22 mouse cellular contexts compared by ENCODE assay signal in genomic region chr7:46851026-46851425, GRCm38 (mm10). TPM values are rescaled to one million over a fixed set of nuclear protein-coding genes. Genes with fewer than 3 reads are reported as not detected.
A peak's percentile ranks its signal among the peaks of the same experiment; 100 is the strongest.
DNase-seq lines count a peak whose midpoint lies in the region; ATAC-seq and TF ChIP-seq lines count a peak whose summit lies in the region.
"Had no signal": no experiment of that assay in that cellular context is flagged by ENCODE, and none has a peak within 500 bp of the region (broad histone marks: within the 10 kb centered on the region; RNA-seq: fewer than 3 reads in every experiment).

No protein-coding gene starts in this region.

- 40% methylated on average over 7 of the region's 7 CpGs for WGBS in hindbrain, postnatal 0 days
- 44% methylated on average over 7 of the region's 7 CpGs for WGBS in hindbrain, embryonic 16.5 days
- WGBS in lung, embryonic 14.5 days: 77% methylated on average over 7 of the region's 7 CpGs

- TF ChIP-seq EP300 in MEL (IDR thresholded peaks at IDR 0.05; ENCODE audit: low read depth in 1 of 2, low read length in 2 of 2): no peak

- no peaks in the 10 kb centered on the region for H3K9me3 ChIP-seq in hindbrain, postnatal 0 days (ENCODE audit: low read length)
- no peaks in the 10 kb centered on the region for H3K9me3 ChIP-seq in hindbrain, embryonic 16.5 days (ENCODE audit: control insufficient read depth, low read length)
- H3K9me3 ChIP-seq in lung, embryonic 14.5 days (ENCODE audit: low read depth, low read length): no peaks in the 10 kb centered on the region
- H3K9me3 ChIP-seq in MEL (replicated peaks; ENCODE audit: insufficient read depth, low read length): no peaks in the 10 kb centered on the region
- H3K9me3 ChIP-seq: heart, embryonic 15.5 days; hindbrain, embryonic 15.5 days; limb, embryonic 10.5 days; liver, embryonic 13.5 days had no signal

- H3K4me1 ChIP-seq in hindbrain, postnatal 0 days (ENCODE audit: insufficient read depth, low read length): peaks cover 7% of the 10 kb centered on the region; the same call in 1 of the 2 replicates
- peaks cover 5% of the 10 kb centered on the region for H3K4me1 ChIP-seq in hindbrain, embryonic 16.5 days (ENCODE audit: control insufficient read depth, insufficient read depth, low read depth, low read length)
- H3K4me1 ChIP-seq in lung, embryonic 14.5 days (ENCODE audit: insufficient read depth): no peaks in the 10 kb centered on the region
- peaks cover 0 to 11% of the 10 kb centered on the region in 2 experiments for H3K4me1 ChIP-seq in MEL (ENCODE audit: control insufficient read depth in 1 of 2, insufficient read depth in 2 of 2, low read length in 2 of 2)

- TF ChIP-seq CTCF in hindbrain, postnatal 0 days (IDR thresholded peaks at IDR 0.05; ENCODE audit: low read depth): peak; percentile 48
- TF ChIP-seq CTCF in lung, embryonic 14.5 days (IDR thresholded peaks at IDR 0.05; ENCODE audit: low read depth): peak; percentile 39; the same call in 1 of the 2 replicates
- peak; percentile 8 to 31 (median 24); a peak in 5 of 6 replicates for TF ChIP-seq CTCF in MEL (IDR thresholded peaks at IDR 0.05 in 2 of 3, conservative IDR thresholded peaks at IDR 0.05 in 1 of 3; ENCODE audit: control insufficient read depth in 1 of 3, insufficient read depth in 1 of 3, low read depth in 2 of 3, low read length in 3 of 3, poor library complexity in 1 of 3, severe bottlenecking in 1 of 3)

- ATAC-seq in hindbrain, postnatal 0 days: no peak
- ATAC-seq in hindbrain, embryonic 16.5 days: no peak
- no peak for ATAC-seq in lung, embryonic 14.5 days (ENCODE audit: insufficient read depth)
- ATAC-seq: forebrain, embryonic 16.5 days; Patski had no signal

- no peak; the same call in 1 of the 2 replicates for TF ChIP-seq RAD21 in MEL (IDR thresholded peaks at IDR 0.05; ENCODE audit: low read depth, low read length)

- peaks cover 26% of the 10 kb centered on the region for H3K79me2 ChIP-seq in MEL (ENCODE audit: control insufficient read depth, insufficient read depth, low read length, poor library complexity)

- TF ChIP-seq POLR2A in MEL (IDR thresholded peaks at IDR 0.05; ENCODE audit: control insufficient read depth in 1 of 2, insufficient read depth in 1 of 2, low read depth in 1 of 2, low read length in 2 of 2, poor library complexity in 1 of 2): no peak

- H3K36me3 ChIP-seq in hindbrain, postnatal 0 days (ENCODE audit: insufficient read depth, low read length): peaks cover 67% of the 10 kb centered on the region
- peaks cover 48% of the 10 kb centered on the region for H3K36me3 ChIP-seq in hindbrain, embryonic 16.5 days (ENCODE audit: control insufficient read depth, insufficient read depth, low read length)
- H3K36me3 ChIP-seq in lung, embryonic 14.5 days (ENCODE audit: insufficient read depth): peaks cover 84% of the 10 kb centered on the region
- H3K36me3 ChIP-seq in MEL (ENCODE audit: control insufficient read depth in 1 of 2, insufficient read depth in 2 of 2, low read length in 2 of 2): peaks cover 17 to 45% of the 10 kb centered on the region in 2 experiments

- no peaks in the 10 kb centered on the region for H3K27me3 ChIP-seq in hindbrain, postnatal 0 days (ENCODE audit: insufficient read depth, low read length)
- no peaks in the 10 kb centered on the region for H3K27me3 ChIP-seq in hindbrain, embryonic 16.5 days (replicated peaks; ENCODE audit: control insufficient read depth, insufficient read depth, low read length)
- H3K27me3 ChIP-seq in lung, embryonic 14.5 days (ENCODE audit: insufficient read depth, low read length): no peaks in the 10 kb centered on the region
- H3K27me3 ChIP-seq in MEL (ENCODE audit: control insufficient read depth in 1 of 2, insufficient read depth in 2 of 2, low read length in 2 of 2): no peaks in the 10 kb centered on the region
- H3K27me3 ChIP-seq: heart, embryonic 15.5 days; hindbrain, embryonic 15.5 days; liver, embryonic 13.5 days; Patski had no signal

- H3K27ac ChIP-seq in hindbrain, postnatal 0 days: no peak overlapping the region
- H3K27ac ChIP-seq in hindbrain, embryonic 16.5 days (ENCODE audit: low read depth, low read length): no peak overlapping the region
- no peak overlapping the region for H3K27ac ChIP-seq in lung, embryonic 14.5 days (ENCODE audit: low read depth)
- no peak overlapping the region for H3K27ac ChIP-seq in MEL (ENCODE audit: control insufficient read depth, low read depth, low read length)
- H3K27ac ChIP-seq: heart, embryonic 15.5 days; hindbrain, embryonic 15.5 days; limb, embryonic 10.5 days; liver, embryonic 13.5 days had no signal

- no peak overlapping the region for H3K4me2 ChIP-seq in hindbrain, postnatal 0 days (ENCODE audit: low read depth, low read length)
- no peak overlapping the region for H3K4me2 ChIP-seq in hindbrain, embryonic 16.5 days (ENCODE audit: low read length)
- no peak overlapping the region for H3K4me2 ChIP-seq in lung, embryonic 14.5 days
- H3K4me2 ChIP-seq: heart, embryonic 15.5 days; hindbrain, embryonic 15.5 days; liver, embryonic 13.5 days had no signal

- peak; percentile 44 for DNase-seq in embryo, embryonic 10 days (ENCODE audit: low spot score)
- DNase-seq in embryo, embryonic 11 days: no peak
- DNase-seq in hindbrain, postnatal 0 days (ENCODE audit: low spot score): peak; percentile 13
- no peak for DNase-seq in lung, embryonic 14.5 days
- DNase-seq in lung, postnatal 36 days: no peak
- no peak for DNase-seq in MEL (ENCODE audit: low read depth, low spot score)
- DNase-seq in T-cell, adult 2 months (ENCODE audit: low spot score): no peak
- DNase-seq: heart, adult 11 months; kidney, adult 8-10 months; liver, embryonic 13.5 days had no signal

- H3K9ac ChIP-seq in hindbrain, postnatal 0 days (replicated peaks; ENCODE audit: low read length): no peak overlapping the region
- no peak overlapping the region for H3K9ac ChIP-seq in hindbrain, embryonic 16.5 days (ENCODE audit: low read depth, low read length)
- no peak overlapping the region for H3K9ac ChIP-seq in lung, embryonic 14.5 days
- H3K9ac ChIP-seq in MEL (ENCODE audit: control insufficient read depth, low read depth, low read length, poor library complexity, severe bottlenecking): no peak overlapping the region
- H3K9ac ChIP-seq: heart, embryonic 15.5 days; hindbrain, embryonic 15.5 days; liver, embryonic 13.5 days had no signal

- no peak overlapping the region for H3K4me3 ChIP-seq in hindbrain, postnatal 0 days (ENCODE audit: low read length)
- no peak overlapping the region for H3K4me3 ChIP-seq in hindbrain, embryonic 16.5 days (ENCODE audit: low read length)
- H3K4me3 ChIP-seq in lung, embryonic 14.5 days (ENCODE audit: low read depth, low read length): no peak overlapping the region
- no peak overlapping the region for H3K4me3 ChIP-seq in MEL (ENCODE audit: control insufficient read depth in 1 of 2, insufficient read depth in 1 of 2, low read depth in 2 of 2, low read length in 2 of 2)
- H3K4me3 ChIP-seq: erythroblast, embryonic 14.5 days; heart, embryonic 15.5 days; hindbrain, embryonic 15.5 days; limb, embryonic 10.5 days; liver, embryonic 13.5 days had no signal

TF ChIP-seq in MEL, 35 proteins besides CTCF, POLR2A, EP300 and RAD21 (continues in another document):
- TF ChIP-seq SMC3 (IDR thresholded peaks at IDR 0.05; ENCODE audit: low read depth, low read length): no peak
- no peak for TF ChIP-seq MAX (IDR thresholded peaks at IDR 0.05; ENCODE audit: low read length)
- TF ChIP-seq POLR2AphosphoS5 (IDR thresholded peaks at IDR 0.05; ENCODE audit: borderline replicate concordance, low read depth, low read length): no peak
- TF ChIP-seq GATA1 (IDR thresholded peaks at IDR 0.05; ENCODE audit: low read depth, low read length): no peak
- peak; percentile 30; the same call in 1 of the 2 replicates for TF ChIP-seq MYC (IDR thresholded peaks at IDR 0.05; ENCODE audit: low read depth, low read length)
- TF ChIP-seq ELF1 (IDR thresholded peaks at IDR 0.05; ENCODE audit: low read depth, low read length): no peak

RNA-seq across cellular contexts. Expression of gene Ldha, which starts 9.8 kb away (rescaled TPM):
- 424 and 467 TPM in 2 replicates for total RNA-seq in hindbrain, postnatal 0 days (2014; rRNA removed)
- polyA plus RNA-seq in hindbrain, postnatal 0 days (2015; fragmentation: Nextera tagmentation; extraction: Ambion mirVana): 747 and 766 TPM in 2 replicates
- 894 and 950 TPM in 2 replicates for polyA plus RNA-seq in hindbrain, embryonic 16.5 days (2015; fragmentation: Nextera tagmentation; extraction: Ambion mirVana)
- 1,903 and 1,950 TPM in 2 replicates for polyA plus RNA-seq in lung, embryonic 14.5 days (2014; fragmentation: Nextera tagmentation; extraction: Ambion mirVana)
- total RNA-seq in MEL (2012; rRNA removed): 1,212 and 1,976 TPM in 2 replicates
- polyA plus RNA-seq in MEL (2012; ENCODE audit: insufficient read depth in 1 of 2, insufficient read length in 2 of 2, low read depth in 1 of 2, low replicate concordance in 2 of 2, missing spikeins in 1 of 2): 1,000 to 10,000 TPM in 1 of 2 experiments, 100 to 1,000 TPM in 1; 613 to 2,637 TPM

RNA-seq across cellular contexts. Expression of gene Ldhc, which starts 10.0 kb away (rescaled TPM):
- total RNA-seq in hindbrain, postnatal 0 days (2014; rRNA removed): not detected in 2 replicates
- polyA plus RNA-seq in hindbrain, postnatal 0 days (2015; fragmentation: Nextera tagmentation; extraction: Ambion mirVana): 0.15 and 0.26 TPM in 2 replicates
- 0.25 and 0.55 TPM in 2 replicates for polyA plus RNA-seq in hindbrain, embryonic 16.5 days (2015; fragmentation: Nextera tagmentation; extraction: Ambion mirVana)
- 0.13 TPM in 1 of 2 replicates, not detected in the other for polyA plus RNA-seq in lung, embryonic 14.5 days (2014; fragmentation: Nextera tagmentation; extraction: Ambion mirVana)
- not detected in 2 replicates for total RNA-seq in MEL (2012; rRNA removed)
- polyA plus RNA-seq in MEL (2012; ENCODE audit: insufficient read depth in 1 of 2, insufficient read length in 2 of 2, low read depth in 1 of 2, low replicate concordance in 2 of 2, missing spikeins in 1 of 2): not detected
- total RNA-seq: adrenal gland, postnatal 4 days; gastrocnemius, adult 18-20 months; layer of hippocampus, postnatal 25 days had no signal
- polyA plus RNA-seq: embryonic facial prominence, embryonic 11.5 days; heart, embryonic 15.5 days; large intestine, adult 2 months; Patski had no signal

RNA-seq across cellular contexts. Expression of gene Gtf2h1, which starts 55.1 kb away (rescaled TPM):
- 26.5 and 26.6 TPM in 2 replicates for total RNA-seq in hindbrain, postnatal 0 days (2014; rRNA removed)
- polyA plus RNA-seq in hindbrain, postnatal 0 days (2015; fragmentation: Nextera tagmentation; extraction: Ambion mirVana): 36.2 and 39.2 TPM in 2 replicates
- 41.0 and 41.2 TPM in 2 replicates for polyA plus RNA-seq in hindbrain, embryonic 16.5 days (2015; fragmentation: Nextera tagmentation; extraction: Ambion mirVana)
- 41.7 and 47.1 TPM in 2 replicates for polyA plus RNA-seq in lung, embryonic 14.5 days (2014; fragmentation: Nextera tagmentation; extraction: Ambion mirVana)
- total RNA-seq in MEL (2012; rRNA removed): 122 and 142 TPM in 2 replicates
- 100 to 1,000 TPM in 1 of 2 experiments, not detected in 1; 105 TPM for polyA plus RNA-seq in MEL (2012; ENCODE audit: insufficient read depth in 1 of 2, insufficient read length in 2 of 2, low read depth in 1 of 2, low replicate concordance in 2 of 2, missing spikeins in 1 of 2)

RNA-seq across cellular contexts. Expression of gene Hps5, which starts 55.2 kb away (rescaled TPM):
- total RNA-seq in hindbrain, postnatal 0 days (2014; rRNA removed): 20.3 and 21.6 TPM in 2 replicates
- 8.9 and 9.8 TPM in 2 replicates for polyA plus RNA-seq in hindbrain, postnatal 0 days (2015; fragmentation: Nextera tagmentation; extraction: Ambion mirVana)
- polyA plus RNA-seq in hindbrain, embryonic 16.5 days (2015; fragmentation: Nextera tagmentation; extraction: Ambion mirVana): 9.7 and 12.6 TPM in 2 replicates
- polyA plus RNA-seq in lung, embryonic 14.5 days (2014; fragmentation: Nextera tagmentation; extraction: Ambion mirVana): 19.2 and 24.5 TPM in 2 replicates
- 15.5 and 19.3 TPM in 2 replicates for total RNA-seq in MEL (2012; rRNA removed)
- polyA plus RNA-seq in MEL (2012; ENCODE audit: insufficient read depth in 1 of 2, insufficient read length in 2 of 2, low read depth in 1 of 2, low replicate concordance in 2 of 2, missing spikeins in 1 of 2): 10 to 100 TPM in 1 of 2 experiments, not detected in 1; 20.2 TPM

Comparison
In these comparisons a context has a peak if more than half of its experiments do, and no peak if none do; other contexts are left out.
1. DNase-seq: peak in embryo, embryonic 10 days (single experiment) and hindbrain, postnatal 0 days (single experiment); none in embryo, embryonic 11 days (single experiment), lung, embryonic 14.5 days (single experiment), lung, postnatal 36 days (single experiment), MEL (single experiment) and T-cell, adult 2 months (single experiment).
2. Peak in every context shown above with its lines, with median percentiles within 50 percentile points of each other: CTCF ChIP-seq.